In the genomic region with DNA sequence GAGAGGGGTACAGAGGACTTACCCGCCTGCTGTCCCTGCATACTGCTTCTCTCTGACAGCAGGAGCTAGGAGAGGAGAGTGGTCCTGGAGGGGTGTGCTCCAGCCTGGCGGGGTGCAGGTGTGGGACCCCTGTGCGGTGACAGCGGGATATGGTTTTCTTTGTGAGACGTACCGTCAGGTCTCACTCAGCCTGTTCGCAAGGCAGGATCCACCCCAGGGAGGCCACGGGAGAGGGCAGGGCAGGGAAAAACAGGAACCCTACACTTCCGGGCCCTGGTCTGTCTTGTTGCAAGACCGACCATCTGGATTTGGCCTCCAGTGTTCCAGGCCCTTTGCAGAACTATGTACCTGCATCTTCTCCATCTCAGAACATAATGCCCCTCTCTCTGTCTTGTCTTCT, we compare ENCODE assay signal across 19 mouse cellular contexts. TPM values are rescaled to one million over a fixed set of nuclear protein-coding genes. Genes with fewer than 3 reads are reported as not detected.
"Had no signal": no experiment of that assay in that cellular context is flagged by ENCODE, and none has a peak within 500 bp of the region (broad histone marks: within the 10 kb centered on the region; RNA-seq: fewer than 3 reads in every experiment).

No protein-coding gene starts in this region.

- H3K4me3 ChIP-seq: limb, embryonic 13.5 days; midbrain, embryonic 12.5 days had no signal

- ATAC-seq: intestine, postnatal 0 days; midbrain, embryonic 16.5 days had no signal

- H3K36me3 ChIP-seq: limb, embryonic 13.5 days; midbrain, embryonic 12.5 days had no signal

- DNase-seq: kidney, adult 9 months; kidney, postnatal 36 days; layer of hippocampus, adult 9-11 months; layer of hippocampus, postnatal 36 days; lung, embryonic 14.5 days; lung, postnatal 10 days; lung, postnatal 4 days; right cerebral cortex, postnatal 14 days had no signal

- H3K9me3 ChIP-seq: limb, embryonic 13.5 days; midbrain, embryonic 12.5 days had no signal

- H3K27ac ChIP-seq: kidney, postnatal 0 days; limb, embryonic 13.5 days; liver, embryonic 14.5 days; midbrain, embryonic 12.5 days had no signal

RNA-seq across cellular contexts. Expression of a gene that starts 13.5 kb away (rescaled TPM):
- total RNA-seq: megakaryocyte-erythroid progenitor cell, adult 5-6 weeks had no signal

RNA-seq across cellular contexts. Expression of a gene that starts 23.2 kb away (rescaled TPM):
- total RNA-seq: layer of hippocampus, adult 18-20 months; layer of hippocampus, postnatal 36 days; left cerebral cortex, postnatal 36 days; megakaryocyte-erythroid progenitor cell, adult 5-6 weeks had no signal
- polyA plus RNA-seq: intestine, postnatal 0 days; kidney, postnatal 0 days; limb, embryonic 13.5 days; liver, embryonic 14.5 days; lung, embryonic 14.5 days; midbrain, embryonic 12.5 days; midbrain, embryonic 16.5 days; neural tube, embryonic 14.5 days; stomach, embryonic 16.5 days had no signal

RNA-seq across cellular contexts. Expression of a gene that starts 35.7 kb away (rescaled TPM):
- polyA plus RNA-seq: lung, embryonic 14.5 days; midbrain, embryonic 12.5 days had no signal

RNA-seq across cellular contexts. Expression of a gene that starts 49.1 kb away (rescaled TPM):
- total RNA-seq: layer of hippocampus, adult 18-20 months; layer of hippocampus, postnatal 36 days; left cerebral cortex, postnatal 36 days; megakaryocyte-erythroid progenitor cell, adult 5-6 weeks had no signal
- polyA plus RNA-seq: intestine, postnatal 0 days; kidney, postnatal 0 days; limb, embryonic 13.5 days; liver, embryonic 14.5 days; lung, embryonic 14.5 days; midbrain, embryonic 12.5 days; midbrain, embryonic 16.5 days; neural tube, embryonic 14.5 days; stomach, embryonic 16.5 days had no signal
